ENCODE assay signal across 1 mouse cellular context in the genomic region with DNA sequence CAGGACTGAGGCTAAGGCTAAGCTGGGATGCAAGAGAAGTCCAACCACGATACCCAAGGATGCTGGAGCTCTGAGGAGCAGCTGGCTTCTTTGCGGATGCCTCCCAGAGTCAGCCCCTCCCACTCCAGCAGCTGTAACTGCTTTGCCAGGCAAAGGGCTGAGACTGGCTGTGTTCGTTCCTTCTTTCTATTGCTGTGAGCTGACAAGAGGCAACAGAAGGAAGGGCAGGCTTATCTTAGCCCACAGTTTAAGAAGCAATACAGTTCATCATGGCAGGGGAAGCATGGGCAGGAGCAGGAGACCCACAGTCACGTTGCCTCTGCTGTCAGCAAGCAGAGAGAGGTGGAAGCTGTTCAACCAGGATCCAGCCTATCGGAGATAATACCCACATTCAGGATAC.
TF ChIP-seq lines count a peak whose summit lies in the region.

No protein-coding gene starts in this region.

TF ChIP-seq in MEL, 35 proteins besides CTCF, POLR2A, EP300 and RAD21:
- no peak for TF ChIP-seq MAZ (IDR thresholded peaks at IDR 0.05; ENCODE audit: low read depth, low read length)
- TF ChIP-seq POLR2AphosphoS5 (IDR thresholded peaks at IDR 0.05; ENCODE audit: borderline replicate concordance, low read depth, low read length): no peak
- no peak for TF ChIP-seq NELFE (IDR thresholded peaks at IDR 0.05; ENCODE audit: low read depth, low read length)
- TF ChIP-seq RCOR1 (IDR thresholded peaks at IDR 0.05; ENCODE audit: low read depth, low read length): no peak
- 0 out of 2 replicates have a peak, but pooled peaks have one; percentile 6 for TF ChIP-seq GATA1 (IDR thresholded peaks at IDR 0.05; ENCODE audit: low read depth, low read length)
- no peak for TF ChIP-seq SMC3 (IDR thresholded peaks at IDR 0.05; ENCODE audit: low read depth, low read length)
- TF ChIP-seq POLR2AphosphoS2 (IDR thresholded peaks at IDR 0.05; ENCODE audit: low read length): no peak
- no peak for TF ChIP-seq MYC (IDR thresholded peaks at IDR 0.05; ENCODE audit: low read depth, low read length)
- no peak for TF ChIP-seq TCF12 (IDR thresholded peaks at IDR 0.05; ENCODE audit: low read depth, low read length)
- TF ChIP-seq TBP (IDR thresholded peaks at IDR 0.05; ENCODE audit: low read depth, low read length): 0 out of 2 replicates have a peak, but pooled peaks have one; percentile 14
- no peak for TF ChIP-seq MXI1 (IDR thresholded peaks at IDR 0.05; ENCODE audit: low read depth, low read length)
- no peak for TF ChIP-seq CHD1 (IDR thresholded peaks at IDR 0.05; ENCODE audit: low read depth, low read length)
- TF ChIP-seq MEF2A (IDR thresholded peaks at IDR 0.05; ENCODE audit: extremely low read depth, insufficient replicate concordance, low read depth, low read length, poor library complexity, severe bottlenecking): no peak
